Mouse (Mus musculus) T-helper 17 cell (primary cell): ENCODE results near the gene Qrich2.
"Not testable (repeated sequence)": the region's sequence is repeated elsewhere in the genome, so short reads cannot be mapped to it uniquely, and the experiment has no call there.

Experiments used
- in situ Hi-C, 2 experiments: fragments of 300-600 bp; cut with MboI, MseI; formaldehyde crosslinking; loops; 1 replicate in 1 of 2; 2 replicates in 1 of 2; pipeline ENCODE4 v1.15.1; 2025; ENCODE audit warnings: high pct_unique_total_duplicates in 2 of 2

The Qrich2 gene

GRCm38 (mm10) chr11:116489771-116490231 lies 23.8 kb upstream of the Qrich2 start:
- in situ Hi-C loops: no loop called here

DNA sequence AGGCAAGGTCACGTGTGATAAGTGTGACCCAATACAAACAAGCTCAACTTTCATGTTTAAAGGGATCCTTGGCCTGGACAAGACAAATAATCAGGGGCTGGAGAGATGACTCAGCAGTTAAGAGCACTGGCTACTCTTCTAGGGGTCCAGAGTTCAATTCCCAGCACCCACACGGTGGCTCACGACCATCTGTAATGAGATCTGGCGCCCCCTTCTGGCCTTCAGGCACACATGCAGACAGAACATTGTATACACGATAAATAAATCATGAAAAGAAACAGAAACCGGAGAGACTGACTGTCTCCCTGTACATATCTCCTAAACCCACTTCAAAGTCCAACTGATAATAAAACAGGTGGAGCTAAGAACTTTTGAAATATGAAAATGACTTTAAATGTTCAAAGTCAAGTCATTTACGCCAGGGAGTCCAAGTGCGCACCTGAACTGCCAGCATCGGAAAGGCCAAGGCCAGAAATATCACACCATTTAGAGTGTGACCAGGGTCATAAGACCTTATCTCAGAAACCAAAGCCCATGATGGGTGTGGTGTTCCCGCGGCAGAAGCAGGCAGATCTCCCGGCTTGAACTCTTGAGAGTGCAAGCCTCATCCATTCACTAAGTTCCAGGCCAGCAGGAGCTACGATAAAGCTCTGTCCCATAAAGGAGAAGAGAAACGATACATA lies 22.8 kb upstream of the Qrich2 start:
- in situ Hi-C loops: no loop called here

- in situ Hi-C loops: no loop called here
Measured at GRCm38 (mm10) chr11:116488207-116488606, 22.2 kb upstream of the Qrich2 start.

- in situ Hi-C loops: no loop called here
Measured at GRCm38 (mm10) chr11:116484261-116484660, 18.2 kb upstream of the Qrich2 start.

GRCm38 (mm10) chr11:116481776-116482175 lies 15.7 kb upstream of the Qrich2 start:
- in situ Hi-C loops: no loop called here

DNA sequence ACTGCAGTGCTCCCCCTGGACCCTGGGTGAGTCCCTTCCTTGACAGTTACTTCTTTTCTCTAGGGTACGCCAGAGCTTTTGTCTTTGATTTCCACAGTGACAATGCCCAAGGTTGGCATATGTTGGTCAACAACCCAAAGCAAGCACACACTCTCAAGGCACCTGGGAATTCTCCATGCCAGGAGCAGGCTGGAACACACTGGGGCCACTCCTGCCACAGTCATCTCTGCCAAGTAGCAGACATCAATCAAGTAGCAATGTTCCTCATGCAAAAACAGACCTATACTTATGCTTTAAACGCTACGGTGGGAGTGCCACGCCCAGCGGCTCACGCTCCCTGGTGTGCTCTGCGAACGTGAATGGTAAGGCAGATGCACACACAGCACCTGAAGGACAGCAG lies 14.9 kb upstream of the Qrich2 start:
- in situ Hi-C loops: no loop called here

DNA sequence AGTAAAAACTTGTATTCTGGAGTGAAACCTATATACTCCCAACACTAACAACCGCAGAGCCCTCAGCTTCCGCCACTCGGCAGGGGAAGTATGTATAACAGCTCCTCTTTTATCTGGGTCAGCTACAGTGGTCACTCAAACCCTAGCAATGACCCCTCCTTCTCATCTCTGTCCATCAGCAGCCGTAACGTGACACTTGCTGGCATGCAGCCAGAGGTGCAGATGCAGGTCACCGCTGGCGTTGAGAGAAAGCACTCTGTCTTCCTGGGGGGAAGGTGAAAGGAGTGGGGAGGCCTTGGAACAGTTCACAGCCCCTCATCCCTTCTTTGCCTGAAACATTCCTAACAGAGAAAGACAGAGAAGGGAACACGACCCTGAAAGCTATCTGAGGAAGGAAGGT lies 13.8 kb upstream of the Qrich2 start:
- in situ Hi-C loops: no loop called here

DNA sequence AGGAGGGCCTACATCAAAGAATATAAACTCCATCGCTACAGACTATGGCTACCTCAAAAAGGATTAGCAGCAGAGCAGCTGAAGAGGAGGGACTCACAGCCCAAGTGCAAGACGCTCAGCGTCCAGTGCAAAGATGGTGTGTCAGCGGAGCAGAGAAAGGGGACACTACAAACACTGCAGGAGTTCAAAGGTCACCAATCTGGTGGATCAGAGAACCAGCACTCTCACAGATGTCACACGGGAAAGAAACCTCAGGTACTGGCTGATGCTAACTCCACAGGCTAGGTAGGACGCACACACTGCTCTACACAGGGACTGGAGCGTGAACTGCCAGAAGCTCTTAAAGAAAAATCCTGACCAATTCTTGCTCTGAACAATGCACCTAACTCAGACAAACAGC lies 12.9 kb upstream of the Qrich2 start:
- in situ Hi-C loops: no loop called here

- in situ Hi-C loops: no loop called here
Measured at GRCm38 (mm10) chr11:116477160-116477759, 11.2 kb upstream of the Qrich2 start.

GRCm38 (mm10) chr11:116476696-116477095 lies 10.7 kb upstream of the Qrich2 start:
- in situ Hi-C loops: no loop called here

DNA sequence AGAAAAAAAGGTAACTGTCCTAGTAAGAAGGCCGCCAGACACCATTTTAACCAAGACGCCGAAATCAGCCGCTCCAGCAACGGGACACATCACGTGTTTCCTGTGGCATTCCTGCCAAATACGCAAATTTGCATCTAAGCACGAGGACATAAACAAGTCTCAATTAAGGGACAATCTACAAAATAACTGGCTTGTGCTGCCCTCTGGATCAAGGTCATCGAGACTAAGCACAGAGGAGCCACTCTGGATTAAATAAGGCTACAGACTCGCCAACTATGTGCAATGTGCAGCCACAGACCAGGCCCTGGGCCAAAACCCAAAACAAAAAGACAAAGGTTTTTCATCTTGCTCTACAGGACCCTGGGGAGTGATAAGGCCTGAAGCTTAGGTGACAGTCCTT lies 10.0 kb upstream of the Qrich2 start:
- in situ Hi-C loops: no loop called here

GRCm38 (mm10) chr11:116472275-116472674 lies 6.2 kb upstream of the Qrich2 start:
- in situ Hi-C loops: no loop called here

DNA sequence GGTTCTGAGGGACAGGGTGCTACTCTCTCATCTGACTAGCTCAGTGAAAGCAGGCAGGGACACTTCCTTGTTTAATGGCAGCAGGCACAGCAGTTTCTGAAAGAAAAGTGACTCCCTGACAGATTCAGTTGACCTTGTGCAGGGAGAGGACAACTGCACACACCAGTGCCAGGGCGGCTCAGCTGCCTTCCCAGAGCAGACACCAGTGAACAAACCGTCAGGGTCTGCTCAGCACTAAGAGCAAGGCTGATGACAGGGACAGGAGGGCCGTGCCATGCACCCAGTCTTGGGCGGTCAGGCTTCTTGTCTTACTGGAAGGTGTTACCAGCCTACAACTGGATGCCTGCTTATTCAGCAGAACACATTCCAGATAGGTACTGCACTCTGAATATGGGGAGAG lies 4.9 kb upstream of the Qrich2 start:
- in situ Hi-C loops: no loop called here

DNA sequence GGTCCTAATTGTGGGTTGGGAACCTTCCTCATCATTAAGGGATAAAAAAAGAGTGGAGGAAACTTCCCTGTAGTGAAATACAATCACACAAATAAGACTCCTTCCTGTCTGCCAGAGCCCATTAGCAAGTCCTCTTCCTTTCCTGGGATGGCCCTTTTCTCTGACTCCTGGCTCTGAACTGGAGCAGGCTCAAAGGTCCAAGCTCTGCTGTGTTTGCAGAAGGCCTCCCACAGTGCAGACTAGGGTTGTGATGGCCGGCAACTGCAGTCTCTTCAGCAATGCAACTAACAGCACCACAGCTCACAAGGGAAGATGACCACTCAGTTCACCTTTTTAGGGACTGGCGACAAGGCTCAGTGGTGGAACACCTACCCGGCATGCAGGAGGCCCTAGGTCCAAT lies 4.2 kb upstream of the Qrich2 start:
- in situ Hi-C loops: no loop called here

- in situ Hi-C loops: not testable (repeated sequence)
Measured at GRCm38 (mm10) chr11:116468338-116468737, 2.3 kb upstream of the Qrich2 start.

GRCm38 (mm10) chr11:116463833-116464232 lies 2.2 kb downstream of the Qrich2 start:
- in situ Hi-C loops: no loop called here

- in situ Hi-C loops: no loop called here
Measured at GRCm38 (mm10) chr11:116463338-116463737, 2.7 kb downstream of the Qrich2 start.

- in situ Hi-C loops: loop anchor here (5.0 to 10.0 kb wide), 3 partner anchors 83 to 565 kb away; partner anchors contain the start of gene Smim5 (in 1 of the 2)
Measured at GRCm38 (mm10) chr11:116459786-116460185, 6.3 kb downstream of the Qrich2 start.

DNA sequence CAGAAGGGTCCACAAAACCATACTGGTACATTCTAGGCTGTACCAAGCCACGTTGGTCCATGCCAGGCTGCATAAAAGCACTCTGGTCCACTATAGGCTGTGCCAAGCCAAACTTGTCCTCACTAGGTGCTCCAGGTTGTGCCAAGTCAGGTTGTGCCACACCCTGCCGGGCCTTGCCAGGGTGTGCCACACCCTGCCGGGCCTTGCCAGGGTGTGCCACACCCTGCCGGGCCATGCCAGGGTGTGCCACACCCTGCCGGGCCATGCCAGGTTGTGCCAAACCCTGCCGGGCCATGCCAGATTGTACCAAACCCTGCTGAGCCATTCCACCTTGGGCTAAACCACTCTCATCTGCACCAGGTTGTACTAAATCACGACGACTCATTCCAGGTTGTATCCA lies 9.8 kb downstream of the Qrich2 start:
- in situ Hi-C loops: loop anchor here (5.0 to 10.0 kb wide), 3 partner anchors 86 to 561 kb away; partner anchors contain the start of gene Smim5 (in 1 of the 2)

DNA sequence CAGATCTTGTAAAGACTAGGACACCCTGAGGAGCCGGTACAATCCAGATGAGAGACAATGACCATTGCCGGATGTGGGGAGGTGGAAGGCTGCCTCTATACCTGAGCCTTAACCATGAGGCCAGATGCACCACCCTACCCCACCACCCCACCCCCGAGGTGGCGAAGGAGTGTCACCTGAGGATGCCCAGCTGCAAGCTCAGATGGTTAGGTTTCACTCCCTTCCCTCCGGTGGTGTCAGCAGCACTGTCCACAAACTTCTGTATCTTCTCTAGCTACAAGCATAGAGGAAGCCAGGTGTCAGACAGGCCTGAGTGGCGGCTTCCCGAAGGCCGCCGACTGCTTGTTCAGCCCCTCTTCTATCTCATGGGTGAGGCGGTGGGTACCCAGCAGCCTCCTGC lies 12.2 kb downstream of the Qrich2 start:
- in situ Hi-C loops: loop anchor here in 1 of 2 experiments (10.0 kb wide), 1 partner anchor 559 kb away; the partner anchor contains the start of gene Smim5

DNA sequence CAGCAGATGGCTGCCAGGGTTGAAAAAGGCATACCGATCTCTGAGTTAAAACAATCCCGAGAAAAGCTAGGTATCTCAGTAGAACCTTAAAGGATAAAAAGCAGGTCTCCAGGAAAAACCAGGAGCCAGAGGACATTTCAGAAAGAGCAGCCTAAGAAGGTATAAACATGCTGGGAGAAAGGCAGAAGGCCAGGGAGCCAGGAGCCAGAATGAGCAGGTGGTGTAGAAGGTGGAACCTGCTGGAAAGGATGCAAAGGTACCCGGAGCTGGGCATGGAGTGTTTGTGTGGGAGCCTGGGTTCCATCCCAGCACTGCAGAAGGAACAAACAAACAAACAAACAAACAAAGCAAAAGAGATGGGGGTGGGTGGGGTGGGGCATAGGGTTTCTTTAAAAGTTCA lies 16.7 kb downstream of the Qrich2 start:
- in situ Hi-C loops: loop anchor here (5.0 to 25.0 kb wide), 5 partner anchors 77 to 863 kb away; no protein-coding TSS in a partner anchor

DNA sequence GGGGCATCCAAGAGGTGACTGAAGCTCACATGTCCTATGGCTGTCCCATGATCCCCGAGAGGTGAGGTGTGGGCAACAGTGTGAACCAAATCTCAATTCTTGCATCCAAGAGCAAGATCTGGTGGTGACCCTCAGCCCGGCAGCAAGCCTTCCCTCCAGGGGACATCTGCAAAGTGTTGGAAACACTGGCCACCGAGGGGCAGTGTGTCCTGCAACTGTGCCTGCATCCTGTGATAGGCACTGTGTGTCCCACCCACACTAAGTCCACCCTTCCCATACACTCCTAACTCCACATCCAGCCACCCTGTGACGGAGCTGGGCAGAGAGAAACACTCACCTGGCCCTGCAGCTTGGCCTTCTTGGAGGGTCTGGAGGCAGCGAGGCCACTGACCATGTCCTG lies 18.2 kb downstream of the Qrich2 start:
- in situ Hi-C loops: loop anchor here (5.0 to 25.0 kb wide), 5 partner anchors 76 to 864 kb away; no protein-coding TSS in a partner anchor
